Mouse (Mus musculus) spleen, adult 2 months (tissue): ENCODE results near the gene Ube2cbp.

Experiments used
- CTCF ChIP-seq: fragments of 200-500 bp; IDR thresholded peaks from 2 replicates; pipeline ENCODE4 v1.5.1; 2011; ENCODE audit warnings: mild to moderate bottlenecking, inconsistent platforms; ENCODE audit not compliant: insufficient read depth, insufficient read length, insufficient replicate concordance; ENCODE audit errors: extremely low read depth
- POLR2A ChIP-seq: fragments of 200-500 bp; IDR thresholded peaks from 2 replicates; pipeline ENCODE4 v1.6.1; 2011; ENCODE audit warnings: low read depth, low read length, inconsistent platforms

- TF ChIP-seq POLR2A (no peak), CTCF (no peak)
Measured at GRCm38 (mm10) chr9:86319516-86320140, 145.1 kb downstream of the Ube2cbp start.
